Mouse (Mus musculus): ENCODE measurements around the gene Adprhl2. TPM values are rescaled to one million over a fixed set of nuclear protein-coding genes. Genes with fewer than 3 reads are reported as not detected.

Gene Adprhl2
- polyA plus RNA-seq (2012; rRNA removed) (66.3 and 77.4 TPM in 2 replicates), polyA plus RNA-seq (2014; fragmentation: Nextera tagmentation; extraction: Ambion mirVana) (59.9 and 69.1 TPM in 2 replicates)

DNA sequence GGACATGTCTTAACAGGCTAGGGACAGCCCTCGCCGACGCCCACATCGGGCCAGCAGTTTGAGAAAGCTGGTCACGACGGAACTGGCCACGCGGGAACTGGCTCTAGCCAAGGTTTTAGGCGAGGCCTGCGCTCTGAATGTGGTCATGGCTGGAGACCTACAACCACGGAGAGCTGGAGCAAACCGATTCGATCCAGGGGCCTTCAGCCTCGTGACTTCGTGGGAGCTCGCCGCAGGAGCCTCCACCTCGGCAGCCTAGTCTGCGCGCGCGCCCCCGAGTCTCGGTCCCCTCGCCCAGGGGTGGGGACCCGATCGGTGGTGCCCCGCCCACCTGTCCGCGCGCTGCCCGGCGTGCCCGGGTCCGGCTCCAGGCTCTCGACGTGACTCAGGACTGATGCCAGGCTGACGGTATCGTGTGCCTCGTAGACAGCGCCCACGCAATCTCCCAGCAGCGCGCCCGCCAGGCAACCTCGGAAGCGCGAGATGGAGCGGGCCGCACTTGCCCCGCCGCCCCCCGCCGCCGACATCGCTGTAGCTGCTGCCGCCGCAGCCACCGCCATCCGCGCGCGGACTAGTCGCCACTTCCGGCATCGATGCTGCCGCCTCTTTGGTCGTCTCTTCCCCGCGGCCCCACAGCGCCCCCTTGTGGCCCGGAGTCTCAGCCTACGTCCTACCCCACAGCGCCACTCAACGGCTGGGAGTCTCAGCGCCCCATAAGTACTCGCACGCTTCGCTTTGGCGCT, at the start of gene Adprhl2:
TSS of gene Adprhl2 (minus strand) at position 593 of the 743 bp plus-strand sequence.
- Histone ChIP-seq H3K4me1 (ENCODE audit: control insufficient read depth, insufficient read depth, low read length) (peaks cover 29% of the 10 kb centered on the region), H3K9ac (ENCODE audit: low read depth, low read length, severe bottlenecking) (peak within 1 kb of the TSS; percentile 78), H3K9me3 (ENCODE audit: control insufficient read depth, low read length) (no peaks in the 10 kb centered on the region), H3K27me3 (ENCODE audit: control insufficient read depth, insufficient read depth, low read length) (no peaks in the 10 kb centered on the region), H3K4me2 (replicated peaks; ENCODE audit: low read depth, low read length, severe bottlenecking) (peak within 1 kb of the TSS; percentile 84), H3K36me3 (ENCODE audit: control insufficient read depth, insufficient read depth, low read length) (peaks cover 23% of the 10 kb centered on the region), H3K27ac (replicated peaks; ENCODE audit: low read depth, low read length) (peak within 1 kb of the TSS; percentile 65), H3K4me3 (replicated peaks; ENCODE audit: low read length) (peak within 1 kb of the TSS; percentile 84)
- ATAC-seq (ENCODE audit: low FRiP score, low read depth), result peak; percentile 85
- WGBS, result under 1% methylated on average over 65 of the region's 80 CpGs
- peak; percentile 50; the same call in 1 of the 2 replicates for TF ChIP-seq POLR2A (IDR thresholded peaks at IDR 0.05; ENCODE audit: borderline replicate concordance, extremely low read depth, insufficient read depth, insufficient read length)
- peak; percentile 94 for DNase-seq (ENCODE audit: low spot score)

DNA sequence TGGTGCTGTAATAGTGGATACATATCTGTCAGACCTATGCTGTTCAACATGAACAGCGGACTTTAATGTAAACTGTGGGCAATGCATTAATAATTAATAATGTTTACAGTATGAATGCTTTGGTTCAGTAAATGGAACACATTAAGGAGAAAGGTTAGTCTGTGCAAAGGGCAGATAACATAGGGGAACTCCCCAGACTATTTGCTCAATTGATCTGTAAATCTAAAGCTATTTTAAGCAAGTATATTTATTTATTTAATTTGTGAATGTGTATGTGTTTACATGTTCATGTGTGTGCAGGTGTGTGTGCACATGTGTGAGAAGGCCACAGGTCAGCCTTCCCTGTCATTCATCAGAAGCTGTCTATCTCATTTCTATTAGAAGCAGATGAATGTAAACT, 38.6 kb upstream of the Adprhl2 start:
- peaks cover 36% of the 10 kb centered on the region for H3K36me3 ChIP-seq (ENCODE audit: control insufficient read depth, insufficient read depth, low read length)
- H3K9ac ChIP-seq (ENCODE audit: low read depth, low read length, severe bottlenecking), result no peak overlapping the region
- WGBS, result 97% methylated on average over 1 of the region's 1 CpGs
- H3K4me1 ChIP-seq (ENCODE audit: control insufficient read depth, insufficient read depth, low read length), result no peaks in the 10 kb centered on the region
- H3K4me2 ChIP-seq (replicated peaks; ENCODE audit: low read depth, low read length, severe bottlenecking), result no peak overlapping the region
- H3K27me3 ChIP-seq (ENCODE audit: control insufficient read depth, insufficient read depth, low read length), result no peaks in the 10 kb centered on the region
- H3K4me3 ChIP-seq (replicated peaks; ENCODE audit: low read length), result no peak overlapping the region
- no peaks in the 10 kb centered on the region for H3K9me3 ChIP-seq (ENCODE audit: control insufficient read depth, low read length)
- TF ChIP-seq POLR2A (IDR thresholded peaks at IDR 0.05; ENCODE audit: borderline replicate concordance, extremely low read depth, insufficient read depth, insufficient read length), result no peak
- DNase-seq (ENCODE audit: low spot score) (no peak), ATAC-seq (ENCODE audit: low FRiP score, low read depth) (no peak)
- no peak overlapping the region for H3K27ac ChIP-seq (replicated peaks; ENCODE audit: low read depth, low read length)

DNA sequence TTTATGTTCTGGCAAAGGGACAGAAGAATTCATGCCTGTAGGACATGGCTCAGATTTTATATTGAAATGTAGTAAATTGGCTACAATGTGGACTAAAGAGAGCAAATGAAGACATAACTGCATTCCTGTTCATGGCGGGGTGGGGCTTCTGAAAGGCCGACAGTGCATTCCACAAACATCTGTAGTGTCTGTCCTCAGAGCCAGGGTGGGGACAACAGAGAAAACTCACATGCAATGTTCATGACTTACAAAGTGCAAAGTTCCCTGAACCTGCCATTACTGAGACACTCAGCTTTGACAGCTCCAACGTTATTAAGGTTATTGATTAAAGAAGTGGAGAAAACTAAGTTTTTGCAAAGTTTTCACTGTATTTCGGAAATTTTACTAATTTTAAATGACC, 21.9 kb upstream of the Adprhl2 start:
- Histone ChIP-seq H3K9ac (ENCODE audit: low read depth, low read length, severe bottlenecking) (no peak overlapping the region), H3K27me3 (ENCODE audit: control insufficient read depth, insufficient read depth, low read length) (no peaks in the 10 kb centered on the region), H3K4me2 (replicated peaks; ENCODE audit: low read depth, low read length, severe bottlenecking) (no peak overlapping the region), H3K4me1 (ENCODE audit: control insufficient read depth, insufficient read depth, low read length) (no peaks in the 10 kb centered on the region), H3K9me3 (ENCODE audit: control insufficient read depth, low read length) (no peaks in the 10 kb centered on the region), H3K27ac (replicated peaks; ENCODE audit: low read depth, low read length) (no peak overlapping the region), H3K36me3 (ENCODE audit: control insufficient read depth, insufficient read depth, low read length) (peaks cover 40% of the 10 kb centered on the region), H3K4me3 (replicated peaks; ENCODE audit: low read length) (no peak overlapping the region)
- 71% methylated on average over 4 of the region's 4 CpGs for WGBS
- TF ChIP-seq POLR2A (IDR thresholded peaks at IDR 0.05; ENCODE audit: borderline replicate concordance, extremely low read depth, insufficient read depth, insufficient read length), result no peak
- ATAC-seq (ENCODE audit: low FRiP score, low read depth) (no peak), DNase-seq (ENCODE audit: low spot score) (no peak)

DNA sequence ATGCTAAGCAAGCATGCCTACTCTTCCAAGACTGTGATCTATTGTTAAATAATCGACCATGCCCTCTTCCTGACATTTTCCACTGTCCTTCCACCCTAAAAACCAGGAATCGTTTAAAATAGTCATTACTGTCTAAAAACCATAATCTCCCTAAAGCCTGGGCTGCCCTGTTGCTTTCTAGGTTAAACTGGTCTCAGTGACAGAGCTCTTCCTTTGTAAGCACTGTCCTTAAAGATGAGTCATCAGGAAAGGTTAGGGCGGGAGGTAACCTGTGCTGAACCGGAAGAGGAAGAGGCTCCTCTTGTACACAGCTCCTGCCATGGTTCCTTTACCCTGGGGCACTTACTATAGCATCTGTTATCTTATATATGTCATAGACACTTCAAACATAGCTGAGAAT, 18.0 kb upstream of the Adprhl2 start:
- ATAC-seq (ENCODE audit: low FRiP score, low read depth) (no peak), DNase-seq (ENCODE audit: low spot score) (no peak)
- Histone ChIP-seq H3K27ac (replicated peaks; ENCODE audit: low read depth, low read length) (no peak overlapping the region), H3K4me3 (replicated peaks; ENCODE audit: low read length) (no peak overlapping the region), H3K9ac (ENCODE audit: low read depth, low read length, severe bottlenecking) (no peak overlapping the region), H3K4me1 (ENCODE audit: control insufficient read depth, insufficient read depth, low read length) (no peaks in the 10 kb centered on the region), H3K36me3 (ENCODE audit: control insufficient read depth, insufficient read depth, low read length) (peaks cover 14% of the 10 kb centered on the region), H3K27me3 (ENCODE audit: control insufficient read depth, insufficient read depth, low read length) (no peaks in the 10 kb centered on the region), H3K9me3 (ENCODE audit: control insufficient read depth, low read length) (no peaks in the 10 kb centered on the region), H3K4me2 (replicated peaks; ENCODE audit: low read depth, low read length, severe bottlenecking) (no peak overlapping the region)
- TF ChIP-seq POLR2A (IDR thresholded peaks at IDR 0.05; ENCODE audit: borderline replicate concordance, extremely low read depth, insufficient read depth, insufficient read length), result no peak
- WGBS, result 51% methylated on average over 4 of the region's 4 CpGs

DNA sequence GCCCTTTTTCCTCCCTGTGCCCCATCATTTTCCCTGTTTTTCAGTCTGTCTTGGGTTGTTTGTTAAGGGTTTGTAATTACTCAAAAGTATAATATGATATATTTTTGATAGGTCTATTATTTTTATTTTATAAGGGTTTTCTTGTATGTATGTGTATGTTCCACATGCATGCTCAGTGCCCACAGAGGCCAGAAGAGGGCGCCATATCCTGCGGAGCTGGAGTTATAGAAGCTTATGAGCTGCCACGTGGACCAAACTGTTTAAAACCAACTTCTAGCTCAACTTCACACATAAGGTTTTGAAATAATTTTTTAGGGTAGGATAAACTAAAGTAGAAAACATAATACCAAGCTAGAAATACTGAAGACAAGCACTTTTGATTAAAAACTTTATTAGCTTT, 10.9 kb upstream of the Adprhl2 start:
- H3K4me1 ChIP-seq (ENCODE audit: control insufficient read depth, insufficient read depth, low read length), result no peaks in the 10 kb centered on the region
- H3K4me2 ChIP-seq (replicated peaks; ENCODE audit: low read depth, low read length, severe bottlenecking), result no peak overlapping the region
- H3K9me3 ChIP-seq (ENCODE audit: control insufficient read depth, low read length), result no peaks in the 10 kb centered on the region
- ATAC-seq (ENCODE audit: low FRiP score, low read depth) (no peak), DNase-seq (ENCODE audit: low spot score) (no peak)
- H3K36me3 ChIP-seq (ENCODE audit: control insufficient read depth, insufficient read depth, low read length), result no peaks in the 10 kb centered on the region
- no peak overlapping the region for H3K9ac ChIP-seq (ENCODE audit: low read depth, low read length, severe bottlenecking)
- no peak overlapping the region for H3K4me3 ChIP-seq (replicated peaks; ENCODE audit: low read length)
- no peak for TF ChIP-seq POLR2A (IDR thresholded peaks at IDR 0.05; ENCODE audit: borderline replicate concordance, extremely low read depth, insufficient read depth, insufficient read length)
- no peaks in the 10 kb centered on the region for H3K27me3 ChIP-seq (ENCODE audit: control insufficient read depth, insufficient read depth, low read length)
- 49% methylated on average over 3 of the region's 3 CpGs for WGBS
- H3K27ac ChIP-seq (replicated peaks; ENCODE audit: low read depth, low read length), result no peak overlapping the region

All from limb, embryonic 14.5 days (tissue).